Mouse (Mus musculus) hindbrain, embryonic 12.5 days (tissue): ENCODE results near the gene Gm128. TPM values are rescaled to one million over a fixed set of nuclear protein-coding genes. Genes with fewer than 3 reads are reported as not detected.

ENCODE experiments used
- ATAC-seq: fragments of 200-750 bp; cut with Nextera tagmentation; 2 replicates; pipeline ENCODE4 v1.8.0; 2017; ENCODE audit warnings: moderate TSS enrichment; ENCODE audit not compliant: low FRiP score
- H3K27ac ChIP-seq: fragments of 300-500 bp; sonication (generic); 2 replicates; pipeline ENCODE4 v1.5.1; 2016; ENCODE audit warnings: mild to moderate bottlenecking
- H3K27me3 ChIP-seq: fragments of 300-500 bp; sonication (generic); 2 replicates; pipeline ENCODE4 v1.6.1; 2016; ENCODE audit warnings: mild to moderate bottlenecking
- H3K36me3 ChIP-seq: fragments of 300-500 bp; sonication (generic); 2 replicates; pipeline ENCODE4 v1.6.1; 2016; ENCODE audit warnings: mild to moderate bottlenecking
- H3K4me1 ChIP-seq: fragments of 300-500 bp; sonication (generic); 2 replicates; pipeline ENCODE4 v1.6.1; 2016
- H3K4me2 ChIP-seq: fragments of 300-500 bp; sonication (generic); replicated peaks from 2 replicates; pipeline ENCODE4 v1.6.1; 2016; ENCODE audit warnings: mild to moderate bottlenecking
- H3K4me3 ChIP-seq: fragments of 300-500 bp; sonication (generic); 2 replicates; pipeline ENCODE4 v1.5.1; 2016; ENCODE audit warnings: mild to moderate bottlenecking
- H3K9ac ChIP-seq: fragments of 300-500 bp; sonication (generic); 2 replicates; pipeline ENCODE4 v1.6.1; 2016; ENCODE audit warnings: mild to moderate bottlenecking, moderate library complexity
- H3K9me3 ChIP-seq: fragments of 300-500 bp; sonication (generic); replicated peaks from 2 replicates; pipeline ENCODE4 v1.6.1; 2016; ENCODE audit warnings: mild to moderate bottlenecking
- WGBS: fragments of 180-500 bp; shearing (Covaris S2); methylation state at CpG from one replicate; pipeline ENCODE4 v1.1.7; 2016; 5-methylcytosine and 5-hydroxymethylcytosine counted together
- polyA plus RNA-seq: library from polyadenylated mRNA; unstranded; fragments of >200 nt; fragmentation: Nextera tagmentation; extraction: Ambion mirVana; gene quantifications from 2 replicates; pipeline ENCODE4 v1.2.1, GENCODE M21; 2016

Gm128 gene
- polyA plus RNA-seq, 1 experiment from 2014 or later, result 0.25 TPM

DNA sequence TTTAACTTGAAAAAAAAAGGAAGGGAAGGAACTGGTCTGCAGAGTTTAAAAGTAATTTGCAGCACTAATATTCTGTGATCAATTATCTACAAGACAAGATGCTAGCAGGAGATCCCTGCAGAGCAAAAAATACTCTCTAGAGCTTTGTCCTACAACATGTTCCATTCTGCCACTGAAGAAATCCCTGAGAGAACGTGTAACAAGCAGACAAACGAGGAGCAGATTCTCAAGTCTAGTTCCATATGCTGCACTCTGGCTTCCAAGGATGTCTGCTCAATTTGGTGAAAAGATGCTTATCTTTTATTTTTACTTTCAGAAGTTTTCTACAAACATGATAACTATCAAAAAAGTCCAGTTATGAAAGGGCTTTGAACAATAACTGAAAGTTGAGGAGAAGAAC is 40.8 kb downstream of the Gm128 start:
- H3K36me3 ChIP-seq, result peaks cover 75% of the 10 kb centered on the region
- no peak overlapping the region for H3K4me2 ChIP-seq
- WGBS, result 95% methylated on average over 2 of the region's 2 CpGs
- no peaks in the 10 kb centered on the region for H3K9me3 ChIP-seq
- H3K27me3 ChIP-seq, result no peaks in the 10 kb centered on the region
- ATAC-seq, result no peak
- no peaks in the 10 kb centered on the region for H3K4me1 ChIP-seq
- no peak overlapping the region for H3K9ac ChIP-seq
- no peak overlapping the region for H3K4me3 ChIP-seq
- H3K27ac ChIP-seq, result no peak overlapping the region

DNA sequence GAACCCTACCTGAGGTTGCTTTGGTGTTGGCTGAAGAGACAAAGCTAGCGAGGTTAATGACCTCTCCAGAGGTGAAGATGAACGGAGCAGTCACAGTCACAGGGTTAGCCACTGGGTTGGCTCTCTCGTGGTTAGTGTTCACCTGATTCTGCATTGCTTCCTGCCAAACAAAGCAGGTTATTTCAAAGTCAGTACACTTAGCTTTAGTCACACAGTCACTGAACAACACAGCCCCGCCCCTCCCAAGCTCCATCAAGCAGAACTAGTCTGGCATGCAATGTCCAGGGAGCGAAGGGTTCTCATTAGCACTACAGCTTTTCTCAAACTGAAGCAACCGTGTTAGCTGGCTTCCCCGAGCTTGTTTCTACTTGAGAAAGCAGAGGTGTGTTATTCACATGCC is 41.3 kb downstream of the Gm128 start:
- H3K36me3 ChIP-seq, result peaks cover 72% of the 10 kb centered on the region
- H3K4me2 ChIP-seq, result no peak overlapping the region
- ATAC-seq, result no peak
- no peaks in the 10 kb centered on the region for H3K27me3 ChIP-seq
- H3K9me3 ChIP-seq, result no peaks in the 10 kb centered on the region
- 85% methylated on average over 7 of the region's 7 CpGs for WGBS
- no peak overlapping the region for H3K27ac ChIP-seq
- no peaks in the 10 kb centered on the region for H3K4me1 ChIP-seq
- no peak overlapping the region for H3K4me3 ChIP-seq
- no peak overlapping the region for H3K9ac ChIP-seq

DNA sequence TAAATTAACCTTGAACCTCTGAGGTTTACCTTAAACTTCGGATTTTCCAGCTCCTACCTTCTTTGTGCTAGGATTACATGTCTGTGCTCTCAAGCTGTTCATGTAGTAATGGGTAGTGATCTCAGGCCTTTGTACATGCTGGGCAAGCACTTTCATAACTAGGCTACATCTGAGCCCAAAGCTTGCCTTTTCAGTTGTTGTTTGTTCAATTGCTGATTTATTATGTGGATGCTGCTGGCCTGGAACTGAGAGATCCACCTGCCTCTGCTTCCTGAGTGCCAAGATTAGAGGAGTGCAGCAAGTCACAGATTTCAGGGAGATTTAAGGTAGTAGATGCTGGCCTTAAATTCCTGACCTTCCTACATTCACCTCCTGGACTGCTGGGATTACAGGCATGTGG is 42.3 kb downstream of the Gm128 start:
- Histone ChIP-seq H3K4me3 (no peak overlapping the region), H3K36me3 (peaks cover 70% of the 10 kb centered on the region), H3K9ac (no peak overlapping the region), H3K27me3 (no peaks in the 10 kb centered on the region), H3K27ac (no peak overlapping the region), H3K9me3 (no peaks in the 10 kb centered on the region), H3K4me1 (no peaks in the 10 kb centered on the region), H3K4me2 (no peak overlapping the region)
- WGBS, result 79% methylated on average over 1 of the region's 1 CpGs
- no peak for ATAC-seq

DNA sequence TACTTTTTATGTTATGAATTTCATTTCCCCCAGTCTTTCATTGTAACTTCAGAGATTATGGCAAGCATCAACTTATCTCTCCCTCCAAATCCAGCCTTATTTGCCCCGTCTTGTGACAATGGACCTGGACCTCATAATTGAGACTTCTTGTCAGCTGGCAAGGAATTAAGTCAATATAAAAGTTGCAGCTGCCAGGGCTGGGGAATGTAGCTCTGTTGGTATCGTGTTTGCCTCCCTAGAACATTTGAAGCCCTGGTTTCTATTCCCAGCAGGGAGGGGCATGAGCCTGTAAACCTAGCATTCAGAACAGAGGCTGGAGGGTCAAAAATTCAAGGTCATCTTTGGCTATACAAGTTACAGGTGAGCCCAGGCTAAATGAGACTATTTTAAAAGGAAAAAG is 45.6 kb downstream of the Gm128 start:
- no peak overlapping the region for H3K4me2 ChIP-seq
- no peaks in the 10 kb centered on the region for H3K9me3 ChIP-seq
- H3K4me3 ChIP-seq, result no peak overlapping the region
- ATAC-seq, result no peak
- H3K27ac ChIP-seq, result no peak overlapping the region
- H3K9ac ChIP-seq, result no peak overlapping the region
- H3K36me3 ChIP-seq, result peaks cover 60% of the 10 kb centered on the region
- H3K27me3 ChIP-seq, result no peaks in the 10 kb centered on the region
- WGBS, result 92% methylated on average over 2 of the region's 2 CpGs
- no peaks in the 10 kb centered on the region for H3K4me1 ChIP-seq

DNA sequence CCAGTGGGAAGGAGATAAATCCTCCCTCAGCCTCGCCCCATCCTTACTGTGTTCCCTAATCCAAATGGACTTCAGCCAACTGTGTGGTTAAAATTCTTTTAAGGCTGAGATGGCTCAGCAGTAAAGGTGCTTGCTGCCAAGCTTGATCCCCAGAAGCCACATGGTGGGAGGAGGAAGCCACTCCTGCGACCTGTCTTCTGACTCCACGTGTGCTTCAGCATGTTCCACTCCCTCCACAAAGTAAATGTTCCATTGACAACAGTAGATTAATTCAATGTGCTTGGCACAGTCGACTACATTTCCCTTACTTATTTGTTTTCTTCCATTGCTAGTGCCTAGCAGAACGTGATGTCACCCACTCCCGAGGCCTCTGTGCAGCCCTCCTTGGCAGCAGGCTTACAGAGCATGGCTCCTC is 46.7 kb downstream of the Gm128 start:
- H3K27me3 ChIP-seq, result no peaks in the 10 kb centered on the region
- no peak overlapping the region for H3K27ac ChIP-seq
- H3K4me3 ChIP-seq, result no peak overlapping the region
- no peak overlapping the region for H3K9ac ChIP-seq
- H3K4me1 ChIP-seq, result no peaks in the 10 kb centered on the region
- no peak overlapping the region for H3K4me2 ChIP-seq
- 89% methylated on average over 6 of the region's 6 CpGs for WGBS
- no peaks in the 10 kb centered on the region for H3K9me3 ChIP-seq
- peaks cover 58% of the 10 kb centered on the region for H3K36me3 ChIP-seq
- no peak for ATAC-seq

Other genes with a start within 250 kb of the Gm128 start
- gene Zfp687, start 226.2 kb downstream of the Gm128 start, polyA plus RNA-seq, result 31.8 and 32.8 TPM in 2 replicates
- gene Psmd4, start 199.0 kb downstream of the Gm128 start, polyA plus RNA-seq, result 263 and 276 TPM in 2 replicates
- gene Pip5k1a, start 134.7 kb downstream of the Gm128 start, polyA plus RNA-seq, result 20.4 and 21.5 TPM in 2 replicates
- 218 and 219 TPM in 2 replicates for gene Vps72, start 130.6 kb downstream of the Gm128 start, polyA plus RNA-seq
- 0.81 and 0.99 TPM in 2 replicates for gene Tmod4, start 117.1 kb downstream of the Gm128 start, polyA plus RNA-seq
- 89.4 and 94.1 TPM in 2 replicates for gene Scnm1, start 107.6 kb downstream of the Gm128 start, polyA plus RNA-seq
- 22.6 and 23.9 TPM in 2 replicates for gene Lysmd1, start 107.5 kb downstream of the Gm128 start, polyA plus RNA-seq
- gene Tnfaip8l2, start 99.2 kb downstream of the Gm128 start, polyA plus RNA-seq, result 2.1 and 2.6 TPM in 2 replicates
- 59.5 and 68.7 TPM in 2 replicates for gene Sema6c, start 81.1 kb downstream of the Gm128 start, polyA plus RNA-seq
- 10.1 and 10.8 TPM in 2 replicates for gene Gabpb2, start 23.7 kb downstream of the Gm128 start, polyA plus RNA-seq
- gene Cdc42se1, start 12.9 kb downstream of the Gm128 start, polyA plus RNA-seq, result 91.7 and 95.8 TPM in 2 replicates
- gene Mllt11, start 9.4 kb downstream of the Gm128 start, polyA plus RNA-seq, result 116 and 124 TPM in 2 replicates
- gene Bnipl, start 9.6 kb upstream of the Gm128 start, polyA plus RNA-seq, result 1.0 and 1.1 TPM in 2 replicates
- gene Mindy1, start 39.7 kb upstream of the Gm128 start, polyA plus RNA-seq, result 45.7 and 51.1 TPM in 2 replicates
- gene Prune1, start 40.5 kb upstream of the Gm128 start, polyA plus RNA-seq, result 37.0 and 37.9 TPM in 2 replicates
- 0.87 and 1.1 TPM in 2 replicates for gene Anxa9, start 65.6 kb upstream of the Gm128 start, polyA plus RNA-seq
- 115 TPM in 2 replicates for gene Cers2, start 73.2 kb upstream of the Gm128 start, polyA plus RNA-seq
- 56.3 and 62.9 TPM in 2 replicates for gene Setdb1, start 115.6 kb upstream of the Gm128 start, polyA plus RNA-seq
- not detected in 2 replicates for gene 4930558C23Rik, start 161.2 kb upstream of the Gm128 start, polyA plus RNA-seq
- 34.3 and 37.7 TPM in 2 replicates for gene Arnt, start 192.8 kb upstream of the Gm128 start, polyA plus RNA-seq